Comparison of ENCODE assay signal across 25 mouse cellular contexts in genomic region chr2:147370091-147370490, GRCm38 (mm10). TPM values are rescaled to one million over a fixed set of nuclear protein-coding genes. Genes with fewer than 3 reads are reported as not detected.
A peak's percentile ranks its signal among the peaks of the same experiment; 100 is the strongest.
DNase-seq lines count a peak whose midpoint lies in the region; ATAC-seq and TF ChIP-seq lines count a peak whose summit lies in the region.
"Had no signal": no experiment of that assay in that cellular context is flagged by ENCODE, and none has a peak within 500 bp of the region (broad histone marks: within the 10 kb centered on the region; RNA-seq: fewer than 3 reads in every experiment).

No protein-coding gene starts in this region.

- H3K4me2 ChIP-seq in heart, postnatal 0 days (ENCODE audit: low read depth, low read length) = no peak overlapping the region
- H3K4me2 ChIP-seq in midbrain, embryonic 11.5 days = no peak overlapping the region
- no peak overlapping the region for H3K4me2 ChIP-seq in midbrain, embryonic 13.5 days (replicated peaks)
- H3K4me2 ChIP-seq in neural tube, embryonic 11.5 days (ENCODE audit: low read depth) = no peak overlapping the region
- H3K4me2 ChIP-seq: forebrain, embryonic 12.5 days; heart, embryonic 13.5 days; hindbrain, embryonic 15.5 days had no signal

- no peak overlapping the region for H3K9ac ChIP-seq in heart, postnatal 0 days (replicated peaks; ENCODE audit: low read depth, low read length)
- no peak overlapping the region for H3K9ac ChIP-seq in midbrain, embryonic 11.5 days (ENCODE audit: low read length)
- no peak overlapping the region for H3K9ac ChIP-seq in midbrain, embryonic 13.5 days (replicated peaks)
- H3K9ac ChIP-seq in neural tube, embryonic 11.5 days (ENCODE audit: low read length) = no peak overlapping the region
- H3K9ac ChIP-seq: forebrain, embryonic 12.5 days; heart, embryonic 13.5 days; hindbrain, embryonic 15.5 days had no signal

- no peaks in the 10 kb centered on the region for H3K36me3 ChIP-seq in heart, postnatal 0 days (replicated peaks; ENCODE audit: control insufficient read depth, insufficient read depth, low read length)
- no peaks in the 10 kb centered on the region for H3K36me3 ChIP-seq in midbrain, embryonic 11.5 days (ENCODE audit: control insufficient read depth, insufficient read depth, low read length)
- H3K36me3 ChIP-seq in midbrain, embryonic 13.5 days = no peaks in the 10 kb centered on the region
- H3K36me3 ChIP-seq in neural tube, embryonic 11.5 days (ENCODE audit: control insufficient read depth, insufficient read depth, low read length) = no peaks in the 10 kb centered on the region
- H3K36me3 ChIP-seq: forebrain, embryonic 12.5 days; heart, embryonic 13.5 days; hindbrain, embryonic 15.5 days had no signal

- ATAC-seq in heart, postnatal 0 days (ENCODE audit: insufficient read depth, low read depth) = no peak
- no peak for ATAC-seq in midbrain, embryonic 11.5 days (ENCODE audit: low FRiP score)
- no peak for ATAC-seq in midbrain, embryonic 13.5 days
- no peak for ATAC-seq in neural tube, embryonic 11.5 days (ENCODE audit: insufficient read depth, low FRiP score, low TSS enrichment)
- ATAC-seq: activated CD4-positive, CD25-positive, alpha-beta regulatory T cell, adult 4 months; inflammation-experienced regulatory T-cells, adult 6 months; Patski had no signal

- 15% methylated on average over 5 of the region's 5 CpGs for WGBS in heart, postnatal 0 days
- 8% methylated on average over 5 of the region's 5 CpGs for WGBS in midbrain, embryonic 11.5 days
- 11% methylated on average over 5 of the region's 5 CpGs for WGBS in midbrain, embryonic 13.5 days
- 14% methylated on average over 5 of the region's 5 CpGs for WGBS in neural tube, embryonic 11.5 days

- H3K27ac ChIP-seq in heart, postnatal 0 days (ENCODE audit: low read depth) = no peak overlapping the region
- H3K27ac ChIP-seq in midbrain, embryonic 11.5 days (ENCODE audit: low read depth, low read length) = no peak overlapping the region
- no peak overlapping the region for H3K27ac ChIP-seq in midbrain, embryonic 13.5 days
- no peak overlapping the region for H3K27ac ChIP-seq in neural tube, embryonic 11.5 days (ENCODE audit: low read depth, low read length)
- H3K27ac ChIP-seq: forebrain, embryonic 12.5 days; heart, adult 2 months; heart, embryonic 13.5 days; hindbrain, embryonic 15.5 days had no signal

- TF ChIP-seq EP300 in heart, postnatal 0 days (IDR thresholded peaks at IDR 0.05; ENCODE audit: low read depth) = no peak

- H3K4me1 ChIP-seq in heart, postnatal 0 days (ENCODE audit: control insufficient read depth, insufficient read depth) = no peaks in the 10 kb centered on the region
- peaks cover 8% of the 10 kb centered on the region for H3K4me1 ChIP-seq in midbrain, embryonic 11.5 days (ENCODE audit: control insufficient read depth, insufficient read depth, low read length)
- peaks cover 15% of the 10 kb centered on the region for H3K4me1 ChIP-seq in midbrain, embryonic 13.5 days (replicated peaks)
- H3K4me1 ChIP-seq in neural tube, embryonic 11.5 days (ENCODE audit: control insufficient read depth, insufficient read depth, low read length) = no peaks in the 10 kb centered on the region; the same call in 1 of the 2 replicates

- H3K9me3 ChIP-seq in heart, postnatal 0 days (replicated peaks; ENCODE audit: control insufficient read depth, low read length) = no peaks in the 10 kb centered on the region
- H3K9me3 ChIP-seq in midbrain, embryonic 11.5 days (ENCODE audit: control insufficient read depth, low read length) = no peaks in the 10 kb centered on the region
- H3K9me3 ChIP-seq in midbrain, embryonic 13.5 days = no peaks in the 10 kb centered on the region
- no peaks in the 10 kb centered on the region for H3K9me3 ChIP-seq in neural tube, embryonic 11.5 days (ENCODE audit: control insufficient read depth, low read length)
- H3K9me3 ChIP-seq: forebrain, embryonic 12.5 days; heart, embryonic 13.5 days; hindbrain, embryonic 15.5 days had no signal

- peaks cover 93% of the 10 kb centered on the region for H3K27me3 ChIP-seq in heart, postnatal 0 days (ENCODE audit: control insufficient read depth, insufficient read depth, low read length)
- H3K27me3 ChIP-seq in midbrain, embryonic 11.5 days (ENCODE audit: control insufficient read depth, insufficient read depth, low read length) = peaks cover 92% of the 10 kb centered on the region
- peaks cover 92% of the 10 kb centered on the region for H3K27me3 ChIP-seq in midbrain, embryonic 13.5 days
- H3K27me3 ChIP-seq in neural tube, embryonic 11.5 days (ENCODE audit: control insufficient read depth, insufficient read depth, low read length) = peaks cover 90% of the 10 kb centered on the region

- no peak for TF ChIP-seq CTCF in heart, postnatal 0 days (IDR thresholded peaks at IDR 0.05; ENCODE audit: low read depth)

- H3K4me3 ChIP-seq in heart, postnatal 0 days (ENCODE audit: low read depth, low read length) = 0 out of 2 replicates have a peak overlapping the region, but pooled peaks have one; percentile 8
- no peak overlapping the region for H3K4me3 ChIP-seq in midbrain, embryonic 11.5 days (ENCODE audit: low read depth, low read length)
- H3K4me3 ChIP-seq in midbrain, embryonic 13.5 days (replicated peaks) = no peak overlapping the region
- H3K4me3 ChIP-seq in neural tube, embryonic 11.5 days (ENCODE audit: low read depth, low read length) = no peak overlapping the region
- H3K4me3 ChIP-seq: forebrain, embryonic 12.5 days; heart, adult 2 months; heart, embryonic 13.5 days; hindbrain, embryonic 15.5 days had no signal

- DNase-seq in embryo, embryonic 10.5 days (ENCODE audit: low spot score) = peak; percentile 47
- DNase-seq in embryo, embryonic 10 days (ENCODE audit: low spot score) = no peak
- DNase-seq in heart, postnatal 0 days (ENCODE audit: low spot score) = no peak
- no peak for DNase-seq in heart, adult 9 months (ENCODE audit: low spot score in 2 of 2)
- peak; percentile 92 for DNase-seq in midbrain, embryonic 11.5 days (ENCODE audit: low spot score, missing footprints)
- DNase-seq in neural tube, embryonic 11.5 days (ENCODE audit: low spot score) = peak; percentile 15
- DNase-seq in natural killer cell, adult 2 months (ENCODE audit: low spot score in 2 of 2) = no peak
- DNase-seq: adrenal gland, postnatal 14 days; B cell, adult 2 months; cerebellum, adult 11-12 months; cerebellum, adult 9-10 months; cerebellum, postnatal 25 days; gastrocnemius, postnatal 10 days; heart, adult 2 months; heart, postnatal 10 days; heart, postnatal 4 days; kidney, adult 18-20 months had no signal

RNA-seq across cellular contexts. Expression of gene Pax1, which starts 8.4 kb away (rescaled TPM):
- 0.04 TPM in 1 of 2 replicates, not detected in the other for total RNA-seq in heart, postnatal 0 days (2014; rRNA removed; ENCODE audit: low replicate concordance)
- polyA plus RNA-seq in heart, postnatal 0 days (2015; fragmentation: Nextera tagmentation; extraction: Ambion mirVana) = not detected in 2 replicates
- 0.10 and 0.33 TPM in 2 replicates for polyA plus RNA-seq in midbrain, embryonic 11.5 days (2014; fragmentation: Nextera tagmentation; extraction: Ambion mirVana)
- polyA plus RNA-seq in midbrain, embryonic 13.5 days (2015; fragmentation: Nextera tagmentation; extraction: Ambion mirVana) = 0.05 TPM in 1 of 2 replicates, not detected in the other
- 17.0 and 26.4 TPM in 2 replicates for polyA plus RNA-seq in neural tube, embryonic 11.5 days (2014; fragmentation: Nextera tagmentation; extraction: Ambion mirVana)
- total RNA-seq: adrenal gland, postnatal 14 days; heart, adult 2 months; heart, postnatal 10 days; heart, postnatal 4 days had no signal
- polyA plus RNA-seq: activated CD4-positive, CD25-positive, alpha-beta regulatory T cell, adult 4 months; cortical plate, adult 2 months; hindbrain, embryonic 15.5 days; inflammation-experienced regulatory T-cells, adult 6 months; Patski had no signal

Comparison
In these comparisons a context has a peak if more than half of its experiments do, and no peak if none do; other contexts are left out.
1. DNase-seq: peak in embryo, embryonic 10.5 days (single experiment), midbrain, embryonic 11.5 days (single experiment) and neural tube, embryonic 11.5 days (single experiment); none in embryo, embryonic 10 days (single experiment), heart, postnatal 0 days (single experiment), heart, adult 9 months (0 of 2) and natural killer cell, adult 2 months (0 of 2).
2. RNA of gene Pax1, which starts 8.4 kb away (polyA plus RNA-seq): 17.0 to 26.4 TPM in neural tube, embryonic 11.5 days; 0.10 to 0.33 TPM in midbrain, embryonic 11.5 days, 0.05 TPM in midbrain, embryonic 13.5 days and not detected in heart, postnatal 0 days; every median in the first group is over 10 times any median in the second.